Mouse (Mus musculus) embryonic facial prominence, embryonic 15.5 days (tissue): Measurements from ENCODE around the gene Tmem219. TPM values are rescaled to one million over a fixed set of nuclear protein-coding genes. Genes with fewer than 3 reads are reported as not detected.

Experiments used
- ATAC-seq: fragments of 200-750 bp; cut with Nextera tagmentation; 2 replicates; pipeline ENCODE4 v1.8.0; 2017; ENCODE audit warnings: low read depth, moderate TSS enrichment; ENCODE audit not compliant: insufficient number of reproducible peaks, low FRiP score, low TSS enrichment
- H3K27ac ChIP-seq: fragments of 300-500 bp; sonication (generic); replicated peaks from 2 replicates; pipeline ENCODE4 v1.5.1; 2015; ENCODE audit warnings: mild to moderate bottlenecking, inconsistent platforms
- H3K27me3 ChIP-seq: fragments of 300-500 bp; sonication (generic); 2 replicates; pipeline ENCODE4 v1.6.1; 2015; ENCODE audit warnings: inconsistent platforms
- H3K36me3 ChIP-seq: fragments of 300-500 bp; sonication (generic); 2 replicates; pipeline ENCODE4 v1.6.1; 2015; ENCODE audit warnings: mild to moderate bottlenecking, inconsistent platforms
- H3K4me1 ChIP-seq: fragments of 300-500 bp; sonication (generic); 2 replicates; pipeline ENCODE4 v1.6.1; 2015; ENCODE audit warnings: inconsistent platforms
- H3K4me2 ChIP-seq: fragments of 300-500 bp; sonication (generic); replicated peaks from 2 replicates; pipeline ENCODE4 v1.6.1; 2015; ENCODE audit warnings: mild to moderate bottlenecking, inconsistent platforms
- H3K4me3 ChIP-seq: fragments of 300-500 bp; sonication (generic); replicated peaks from 2 replicates; pipeline ENCODE4 v1.5.1; 2015; ENCODE audit warnings: mild to moderate bottlenecking, inconsistent platforms
- H3K9ac ChIP-seq: fragments of 300-500 bp; sonication (generic); 2 replicates; pipeline ENCODE4 v1.6.1; 2015; ENCODE audit warnings: inconsistent platforms
- H3K9me3 ChIP-seq: fragments of 300-500 bp; sonication (generic); replicated peaks from 2 replicates; pipeline ENCODE4 v1.6.1; 2016; ENCODE audit warnings: inconsistent platforms
- WGBS: fragments of 180-500 bp; shearing (Covaris S2); methylation state at CpG from one replicate; pipeline ENCODE4 v1.1.7; 2015; 5-methylcytosine and 5-hydroxymethylcytosine counted together
- polyA plus RNA-seq: library from polyadenylated mRNA; unstranded; fragments of >200 nt; fragmentation: Nextera tagmentation; extraction: Ambion mirVana; gene quantifications from 2 replicates; pipeline ENCODE4 v1.2.1, GENCODE M21; 2015

Gene Tmem219
- 34.7 and 37.0 TPM in 2 replicates for polyA plus RNA-seq

- H3K27me3 ChIP-seq: no peaks in the 10 kb centered on the region
- H3K9ac ChIP-seq: no peak within 1 kb of the TSS
- 0 out of 2 replicates have a peak within 1 kb of the TSS, but pooled peaks have one; percentile 18 for H3K27ac ChIP-seq
- no peaks in the 10 kb centered on the region for H3K36me3 ChIP-seq
- WGBS: 34% methylated on average over 5 of the region's 5 CpGs
- no peaks in the 10 kb centered on the region for H3K4me1 ChIP-seq
- no peaks in the 10 kb centered on the region for H3K9me3 ChIP-seq
- H3K4me2 ChIP-seq: no peak within 1 kb of the TSS
- no peak within 1 kb of the TSS for H3K4me3 ChIP-seq
- no peak; the same call in 1 of the 2 replicates for ATAC-seq
These were observed at the start of gene Tmem219 for GRCm38 (mm10) chr7:126922624-126923060. Gene Tmem219 (minus strand): TSS chr7:126922917.

DNA sequence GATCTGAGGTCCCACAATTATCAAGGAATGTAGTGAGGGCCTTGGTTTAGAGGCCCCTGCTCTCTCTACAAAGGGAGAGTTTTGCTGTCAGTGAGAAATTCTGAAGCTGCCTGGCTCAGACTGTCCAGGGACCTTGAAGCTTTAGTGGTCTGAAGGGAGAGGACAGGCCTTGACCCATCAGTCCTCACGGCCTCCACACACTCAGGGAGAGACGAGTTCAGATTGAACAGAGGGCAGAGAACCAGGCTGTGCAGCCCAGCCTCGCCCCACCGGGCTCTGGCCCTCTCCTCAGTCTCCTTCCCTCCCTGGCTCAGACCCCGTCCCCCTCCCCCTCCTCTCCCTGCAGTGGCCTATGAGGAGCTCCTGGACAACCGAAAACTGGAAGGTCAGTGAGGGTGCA lies 44.6 kb upstream of the Tmem219 start:
- H3K4me3 ChIP-seq: no peak overlapping the region
- WGBS: 51% methylated on average over 6 of the region's 6 CpGs
- H3K27ac ChIP-seq: no peak overlapping the region
- H3K4me1 ChIP-seq: no peaks in the 10 kb centered on the region
- peaks cover 14% of the 10 kb centered on the region for H3K27me3 ChIP-seq
- H3K4me2 ChIP-seq: no peak overlapping the region
- H3K9me3 ChIP-seq: no peaks in the 10 kb centered on the region
- H3K36me3 ChIP-seq: no peaks in the 10 kb centered on the region
- no peak for ATAC-seq
- no peak overlapping the region for H3K9ac ChIP-seq

- Histone ChIP-seq H3K36me3 (no peaks in the 10 kb centered on the region), H3K4me2 (no peak overlapping the region), H3K27ac (no peak overlapping the region), H3K4me3 (no peak overlapping the region), H3K27me3 (peaks cover 23% of the 10 kb centered on the region), H3K9me3 (no peaks in the 10 kb centered on the region), H3K9ac (no peak overlapping the region), H3K4me1 (no peaks in the 10 kb centered on the region)
- 47% methylated on average over 3 of the region's 3 CpGs for WGBS
- ATAC-seq: no peak
These were observed 42.9 kb upstream of the Tmem219 start for GRCm38 (mm10) chr7:126965568-126965967.

DNA sequence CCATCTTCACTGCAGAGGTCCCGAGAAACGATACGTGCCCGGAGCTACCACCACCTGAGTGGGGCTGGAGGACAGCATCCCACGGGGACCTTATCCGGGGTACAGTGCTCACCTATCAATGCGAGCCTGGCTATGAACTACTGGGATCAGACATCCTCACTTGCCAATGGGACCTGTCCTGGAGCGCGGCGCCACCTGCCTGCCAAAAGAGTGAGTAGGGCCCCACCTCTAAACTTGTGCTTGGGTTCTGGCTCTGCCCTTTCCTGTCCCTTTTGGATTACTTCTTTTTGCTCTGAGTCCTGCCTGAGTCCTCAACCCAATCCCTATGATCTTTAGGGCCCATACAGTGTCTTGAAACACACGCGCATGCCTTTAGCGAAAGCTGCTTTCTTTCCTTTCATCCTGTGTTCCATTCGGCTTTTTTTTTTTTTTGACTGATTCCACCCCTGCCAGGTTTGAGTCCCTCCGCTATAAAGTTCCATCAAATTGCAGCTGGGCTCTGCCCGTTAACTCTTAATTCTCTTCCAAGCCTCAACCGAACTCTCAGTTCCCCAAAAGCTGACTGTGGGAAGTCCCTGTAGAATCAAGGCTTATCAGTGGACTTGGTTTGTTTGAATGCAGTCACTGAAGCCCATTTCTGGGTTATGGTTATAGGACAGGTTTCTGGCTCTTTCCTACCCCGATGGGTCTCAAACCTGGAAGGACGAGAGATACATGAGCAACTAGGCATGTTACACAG lies 41.0 kb upstream of the Tmem219 start:
- no peaks in the 10 kb centered on the region for H3K4me1 ChIP-seq
- H3K4me3 ChIP-seq: no peak overlapping the region
- ATAC-seq: no peak
- 27% methylated on average over 19 of the region's 19 CpGs for WGBS
- H3K36me3 ChIP-seq: no peaks in the 10 kb centered on the region
- H3K9ac ChIP-seq: no peak overlapping the region
- no peak overlapping the region for H3K4me2 ChIP-seq
- peaks cover 23% of the 10 kb centered on the region for H3K27me3 ChIP-seq
- no peaks in the 10 kb centered on the region for H3K9me3 ChIP-seq
- no peak overlapping the region for H3K27ac ChIP-seq

- WGBS: 83% methylated on average over 4 of the region's 4 CpGs
- no peaks in the 10 kb centered on the region for H3K9me3 ChIP-seq
- H3K4me1 ChIP-seq: no peaks in the 10 kb centered on the region
- no peak overlapping the region for H3K9ac ChIP-seq
- H3K27ac ChIP-seq: no peak overlapping the region
- no peak overlapping the region for H3K4me2 ChIP-seq
- no peak for ATAC-seq
- H3K27me3 ChIP-seq: peaks cover 23% of the 10 kb centered on the region
- no peak overlapping the region for H3K4me3 ChIP-seq
- no peaks in the 10 kb centered on the region for H3K36me3 ChIP-seq
These were observed 39.2 kb upstream of the Tmem219 start for GRCm38 (mm10) chr7:126961965-126962364.

- no peak for ATAC-seq
- Histone ChIP-seq H3K27me3 (peaks cover 23% of the 10 kb centered on the region), H3K4me2 (no peak overlapping the region), H3K36me3 (no peaks in the 10 kb centered on the region), H3K27ac (no peak overlapping the region), H3K9ac (no peak overlapping the region), H3K4me1 (no peaks in the 10 kb centered on the region), H3K4me3 (no peak overlapping the region), H3K9me3 (no peaks in the 10 kb centered on the region)
- WGBS: 81% methylated on average over 5 of the region's 5 CpGs
These were observed 38.4 kb upstream of the Tmem219 start for GRCm38 (mm10) chr7:126961095-126961494.

- 67% methylated on average over 9 of the region's 9 CpGs for WGBS
- Histone ChIP-seq H3K36me3 (no peaks in the 10 kb centered on the region), H3K27ac (no peak overlapping the region), H3K4me2 (no peak overlapping the region), H3K27me3 (peaks cover 23% of the 10 kb centered on the region), H3K9me3 (no peaks in the 10 kb centered on the region), H3K4me1 (no peaks in the 10 kb centered on the region), H3K9ac (no peak overlapping the region), H3K4me3 (no peak overlapping the region)
- no peak for ATAC-seq
These were observed 37.1 kb upstream of the Tmem219 start for GRCm38 (mm10) chr7:126959780-126960179.

- H3K4me3 ChIP-seq: no peak overlapping the region
- peaks cover 6% of the 10 kb centered on the region for H3K4me1 ChIP-seq
- H3K4me2 ChIP-seq: no peak overlapping the region
- no peak for ATAC-seq
- no peak overlapping the region for H3K27ac ChIP-seq
- no peaks in the 10 kb centered on the region for H3K9me3 ChIP-seq
- H3K27me3 ChIP-seq: peaks cover 32% of the 10 kb centered on the region
- H3K9ac ChIP-seq: no peak overlapping the region
- no peaks in the 10 kb centered on the region for H3K36me3 ChIP-seq
- 53% methylated on average over 3 of the region's 3 CpGs for WGBS
These were observed 32.4 kb upstream of the Tmem219 start for GRCm38 (mm10) chr7:126955125-126955524.

- Histone ChIP-seq H3K36me3 (no peaks in the 10 kb centered on the region), H3K4me3 (no peak overlapping the region), H3K4me1 (peaks cover 16% of the 10 kb centered on the region), H3K9ac (no peak overlapping the region), H3K9me3 (no peaks in the 10 kb centered on the region), H3K27ac (no peak overlapping the region), H3K27me3 (peaks cover 35% of the 10 kb centered on the region), H3K4me2 (no peak overlapping the region)
- no peak for ATAC-seq
- WGBS: 2% methylated on average over 7 of the region's 8 CpGs
These were observed 29.9 kb upstream of the Tmem219 start for GRCm38 (mm10) chr7:126952646-126953045.

DNA sequence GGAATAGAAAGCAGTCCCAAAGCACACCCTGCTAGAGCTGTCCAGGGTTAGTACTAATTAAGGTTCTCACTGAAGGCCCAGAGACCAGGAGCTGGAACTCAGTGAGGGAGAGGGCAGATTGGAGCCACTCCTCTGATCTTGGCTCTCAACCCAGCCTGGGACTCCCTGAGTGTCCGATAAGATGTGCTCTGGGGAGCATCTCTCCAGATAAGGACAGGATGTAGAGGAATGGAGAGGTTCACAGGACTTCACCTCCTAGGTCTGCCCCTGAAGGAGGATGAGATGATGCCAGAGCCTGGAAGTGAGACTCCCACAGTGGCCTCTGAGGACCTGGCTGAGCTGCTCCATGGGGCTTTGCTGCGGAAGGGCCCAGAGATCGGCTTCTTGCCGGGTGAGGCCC lies 29.0 kb upstream of the Tmem219 start:
- Histone ChIP-seq H3K27me3 (peaks cover 35% of the 10 kb centered on the region), H3K27ac (no peak overlapping the region), H3K4me3 (no peak overlapping the region), H3K4me1 (peaks cover 16% of the 10 kb centered on the region), H3K4me2 (no peak overlapping the region), H3K9ac (no peak overlapping the region), H3K36me3 (no peaks in the 10 kb centered on the region), H3K9me3 (no peaks in the 10 kb centered on the region)
- 24% methylated on average over 4 of the region's 4 CpGs for WGBS
- ATAC-seq: no peak

- H3K27me3 ChIP-seq: peaks cover 35% of the 10 kb centered on the region
- H3K4me2 ChIP-seq: 0 out of 2 replicates have a peak overlapping the region, but pooled peaks have one; percentile 8
- no peak overlapping the region for H3K27ac ChIP-seq
- H3K4me1 ChIP-seq: peaks cover 16% of the 10 kb centered on the region
- no peak for ATAC-seq
- H3K9me3 ChIP-seq: no peaks in the 10 kb centered on the region
- 5% methylated on average over 26 of the region's 26 CpGs for WGBS
- H3K9ac ChIP-seq: no peak overlapping the region
- H3K4me3 ChIP-seq: 0 out of 2 replicates have a peak overlapping the region, but pooled peaks have one; percentile 53
- no peaks in the 10 kb centered on the region for H3K36me3 ChIP-seq
These were observed 28.2 kb upstream of the Tmem219 start for GRCm38 (mm10) chr7:126950647-126951615.
